Mouse (Mus musculus): ENCODE results near the gene Rnasel.
"Not testable (repeated sequence)": the region's sequence is repeated elsewhere in the genome, so short reads cannot be mapped to it uniquely, and the experiment has no call there.

The Rnasel gene

DNA sequence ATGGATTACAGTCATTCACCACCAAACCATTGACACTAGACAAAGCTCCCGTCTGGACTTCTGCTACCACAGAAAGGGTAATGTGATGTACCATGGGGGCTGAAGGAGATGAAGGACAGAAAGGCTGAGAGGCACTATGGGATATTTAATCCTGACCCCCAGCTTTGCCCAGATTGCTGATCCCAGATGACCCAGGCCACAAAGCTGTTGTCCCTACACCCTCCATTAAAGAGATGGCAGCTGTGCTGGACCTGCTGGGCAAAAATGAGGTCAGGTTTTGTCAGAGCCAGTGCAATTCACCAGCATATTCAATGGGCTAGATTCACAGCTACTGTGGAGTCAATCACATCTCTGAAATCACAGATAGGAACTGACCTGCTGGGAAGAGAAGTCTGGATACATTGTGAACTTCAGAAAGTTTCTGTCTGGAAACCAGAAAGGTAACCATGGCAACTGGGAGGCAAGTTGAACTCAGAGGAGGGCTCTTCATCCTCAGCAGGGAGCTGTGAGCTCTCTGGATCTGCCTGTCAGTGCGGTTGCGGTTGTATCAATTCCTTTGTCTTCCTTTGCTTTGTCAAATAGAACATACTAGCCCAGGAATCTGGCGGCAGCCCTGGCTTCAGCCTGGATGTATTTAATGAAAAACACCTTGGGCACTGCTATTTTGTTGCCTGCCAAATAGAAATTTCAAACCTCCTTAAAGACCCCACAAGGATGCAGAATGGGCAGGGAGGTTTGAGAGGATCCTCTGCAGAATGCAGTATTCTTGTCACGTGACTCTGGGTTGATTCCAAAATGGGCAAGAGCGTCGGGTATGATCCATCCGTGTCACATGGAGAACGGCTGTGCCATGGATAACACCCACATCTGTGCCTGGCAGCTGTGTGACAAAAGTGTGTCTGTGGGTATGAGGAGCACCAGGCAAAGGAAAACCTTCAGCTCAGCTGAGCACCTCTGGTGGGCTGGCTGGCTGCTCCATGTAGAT is 11.8 kb upstream of the Rnasel start:
- no peak for DNase-seq (ENCODE audit: low read depth)

DNA sequence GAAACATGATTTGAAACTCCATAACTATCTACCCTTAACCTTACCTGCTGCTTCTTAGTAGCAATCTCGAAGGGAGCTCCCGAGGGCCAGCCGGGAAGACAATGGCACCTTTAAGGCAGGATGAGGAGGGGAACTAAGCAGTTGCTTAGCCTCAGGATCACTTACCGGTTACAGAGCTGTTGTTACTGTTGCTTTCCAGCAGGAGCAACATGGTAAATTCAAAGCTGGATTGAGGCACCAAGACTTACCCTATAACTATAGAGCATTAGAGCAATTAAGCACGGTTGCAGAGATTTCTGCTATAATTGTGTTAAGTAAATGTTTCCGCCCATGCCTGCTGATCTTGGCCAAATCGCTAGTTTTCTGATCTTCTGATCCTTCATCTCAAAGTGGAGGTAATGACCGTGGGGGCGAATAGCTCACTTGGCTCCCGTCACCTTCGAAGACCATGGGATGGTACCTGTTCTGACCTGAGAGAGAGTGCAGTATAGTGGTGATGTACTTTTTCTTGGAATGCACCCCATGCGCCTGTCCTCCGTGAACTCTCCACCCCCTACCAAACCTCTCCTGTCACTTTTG is 9.7 kb upstream of the Rnasel start:
- DNase-seq (ENCODE audit: low read depth): no peak

DNA sequence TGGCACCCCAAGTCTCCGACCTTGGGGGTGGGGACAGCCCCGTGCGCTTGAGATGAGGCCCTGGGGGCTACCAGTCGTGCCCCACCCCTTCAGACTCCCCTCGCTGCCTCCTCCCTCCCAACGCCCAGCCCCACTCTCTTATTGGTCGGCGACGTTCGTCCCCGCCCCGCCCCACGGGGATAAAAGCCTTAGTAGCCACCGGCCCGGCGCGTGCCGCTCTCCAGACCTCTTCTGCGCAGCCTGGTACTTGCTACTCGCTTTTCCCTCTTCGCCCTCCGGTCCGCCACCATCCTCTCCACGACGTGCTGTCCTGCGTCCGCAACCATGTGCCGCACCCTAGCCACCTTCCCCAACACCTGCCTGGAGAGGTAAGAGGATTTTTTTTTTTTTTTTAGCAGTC is 9.1 kb upstream of the Rnasel start, which contains the start of gene Rgs16:
Gene Rgs16 (plus strand): TSS at position 205 of the 400 bp plus-strand sequence.
- DNase-seq (ENCODE audit: low read depth): peak; percentile 89

DNA sequence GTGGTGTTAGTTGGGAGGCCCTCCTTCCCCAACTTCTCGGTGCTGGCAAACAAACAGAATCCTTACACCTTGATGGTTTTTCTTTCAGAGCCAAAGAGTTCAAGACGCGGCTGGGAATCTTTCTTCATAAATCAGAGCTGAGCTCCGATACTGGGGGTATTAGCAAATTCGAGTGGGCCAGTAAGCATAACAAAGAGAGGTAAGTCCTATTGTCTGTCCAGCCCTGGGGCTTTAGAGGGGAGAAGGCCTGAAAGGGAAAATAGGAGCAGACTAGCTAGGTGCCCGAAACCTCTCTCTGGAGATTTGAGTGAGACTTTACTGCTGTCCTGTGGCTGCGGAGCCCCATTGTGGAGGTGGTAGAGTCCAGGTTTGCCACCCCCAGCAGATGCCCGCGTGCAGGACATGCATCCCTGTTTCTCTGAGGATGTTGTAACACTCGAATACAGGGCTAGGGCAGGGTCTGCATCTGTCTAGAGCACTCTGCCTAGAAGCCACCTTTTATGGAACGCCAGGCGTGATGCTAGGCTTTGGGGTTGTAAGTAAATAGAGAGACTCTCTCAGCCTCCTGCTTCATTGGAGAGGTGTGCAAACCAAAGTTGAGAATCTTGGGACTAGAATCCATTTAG is 8.3 kb upstream of the Rnasel start:
- DNase-seq (ENCODE audit: low read depth): peak; percentile 42

DNA sequence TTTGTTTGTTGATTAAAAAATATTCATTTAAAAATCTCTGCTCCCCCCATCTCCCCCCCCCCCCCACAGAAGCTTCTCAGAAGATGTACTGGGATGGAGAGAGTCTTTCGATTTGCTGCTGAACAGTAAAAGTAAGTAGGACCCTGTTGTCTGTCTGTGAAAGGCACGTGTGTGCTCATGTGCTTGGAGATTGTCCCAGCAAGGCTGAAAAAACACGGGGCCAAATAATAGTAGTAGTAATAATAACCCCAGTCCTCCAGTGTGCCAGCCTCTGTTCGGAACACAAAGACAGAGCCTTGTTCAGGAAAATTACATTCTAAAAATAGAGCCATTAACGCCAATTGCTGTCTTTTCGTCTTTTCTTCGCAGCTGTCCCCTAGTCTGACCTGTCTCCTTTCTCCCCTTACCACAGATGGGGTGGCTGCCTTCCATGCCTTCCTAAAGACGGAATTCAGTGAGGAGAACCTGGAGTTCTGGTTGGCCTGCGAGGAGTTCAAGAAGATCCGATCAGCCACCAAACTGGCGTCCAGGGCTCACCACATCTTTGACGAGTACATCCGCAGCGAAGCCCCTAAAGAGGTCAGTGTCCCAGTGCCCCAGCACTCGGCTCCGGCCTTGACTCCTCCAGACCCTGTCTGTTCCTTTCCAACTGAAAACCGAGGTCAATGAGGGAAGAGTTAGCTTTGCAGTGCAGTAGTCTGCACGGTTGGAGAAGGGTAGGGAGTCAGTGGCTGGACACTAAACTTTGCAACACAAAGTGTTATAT is 7.5 kb upstream of the Rnasel start:
- DNase-seq (ENCODE audit: low read depth): peak; percentile 20

DNA sequence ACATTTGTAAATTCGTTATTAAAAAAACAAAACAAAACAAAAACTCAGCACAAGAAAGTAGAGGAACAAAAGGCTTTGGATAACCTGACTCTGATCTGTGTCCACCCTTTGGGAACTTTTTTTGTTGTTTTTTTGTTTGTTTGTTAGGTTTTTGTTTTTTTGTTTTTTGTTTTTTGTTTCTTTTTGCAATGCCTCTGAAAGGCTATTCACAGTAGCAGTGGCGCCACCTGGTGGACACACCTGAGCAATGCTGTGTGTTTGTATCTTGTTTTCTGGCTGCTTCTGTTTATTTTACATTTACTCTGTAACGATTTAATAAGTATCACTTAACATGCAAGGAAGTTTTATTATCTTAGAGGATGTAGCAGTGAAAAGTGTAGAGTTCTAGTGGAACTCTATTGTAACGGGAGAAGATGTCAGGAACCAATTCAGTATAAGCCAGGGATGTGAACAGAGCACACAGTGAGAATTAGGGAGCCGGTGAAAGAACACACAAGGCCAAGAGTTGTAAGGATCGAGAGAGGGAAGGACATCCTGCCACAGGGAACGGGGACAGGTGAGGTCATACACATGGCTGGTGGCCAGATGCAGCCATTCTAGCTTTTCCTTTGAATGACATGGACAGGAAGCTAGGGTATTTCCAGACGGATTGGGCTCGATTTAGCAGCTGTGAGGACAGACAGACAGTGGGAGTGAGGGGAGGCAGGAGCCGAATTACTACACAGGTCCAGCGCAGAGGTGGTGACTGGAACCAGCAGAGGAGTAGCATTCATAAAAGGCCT is 6.7 kb upstream of the Rnasel start:
- peak; percentile 91 for DNase-seq (ENCODE audit: low read depth)

DNA sequence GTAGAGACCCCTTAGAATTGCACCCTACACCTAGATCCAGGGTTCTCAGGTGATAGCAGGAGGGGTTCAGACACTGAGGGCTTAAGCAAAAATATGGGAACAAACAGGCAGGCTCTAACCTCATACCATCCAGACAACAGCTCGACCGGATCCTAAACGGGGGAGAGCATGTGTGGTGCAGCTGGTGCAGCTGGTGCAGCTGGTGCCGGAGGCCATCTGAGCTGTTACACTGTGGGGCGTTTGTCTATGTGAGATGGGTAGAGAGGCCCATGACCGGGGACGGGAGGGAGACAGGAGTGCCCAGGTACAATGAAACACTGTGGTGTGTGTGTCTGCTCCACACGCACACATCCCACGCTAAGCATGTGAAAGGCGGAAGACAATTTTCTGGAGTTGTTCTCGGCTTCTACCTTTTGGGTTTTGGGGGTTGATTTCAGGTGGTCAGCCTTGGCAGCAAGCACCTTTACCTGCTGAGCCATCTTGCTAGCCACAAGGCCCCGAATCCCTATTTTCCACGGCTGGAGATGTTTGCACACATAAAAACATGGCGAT is 3.0 kb upstream of the Rnasel start:
- DNase-seq (ENCODE audit: low read depth): peak; percentile 22

DNA sequence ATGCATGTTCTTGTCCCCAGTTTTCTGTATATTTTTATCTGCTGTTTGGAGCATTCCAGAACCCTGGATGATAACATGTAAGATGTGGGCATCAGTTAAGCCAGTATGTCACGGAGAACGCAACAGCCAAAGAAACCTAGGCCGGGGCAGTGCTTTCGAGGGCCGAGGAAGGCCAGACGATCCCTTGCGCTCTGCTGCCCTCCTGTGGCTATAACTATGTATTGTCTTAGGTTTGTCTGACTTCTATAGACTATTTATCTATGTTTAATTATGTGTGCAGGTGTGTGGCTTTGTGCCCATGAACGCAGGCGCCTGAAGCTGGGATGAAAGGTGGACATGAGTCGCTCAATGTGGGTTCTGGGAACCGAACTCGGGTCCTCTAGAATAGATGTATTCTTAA is 2.5 kb upstream of the Rnasel start:
- peak; percentile 89 for DNase-seq (ENCODE audit: low read depth)

DNA sequence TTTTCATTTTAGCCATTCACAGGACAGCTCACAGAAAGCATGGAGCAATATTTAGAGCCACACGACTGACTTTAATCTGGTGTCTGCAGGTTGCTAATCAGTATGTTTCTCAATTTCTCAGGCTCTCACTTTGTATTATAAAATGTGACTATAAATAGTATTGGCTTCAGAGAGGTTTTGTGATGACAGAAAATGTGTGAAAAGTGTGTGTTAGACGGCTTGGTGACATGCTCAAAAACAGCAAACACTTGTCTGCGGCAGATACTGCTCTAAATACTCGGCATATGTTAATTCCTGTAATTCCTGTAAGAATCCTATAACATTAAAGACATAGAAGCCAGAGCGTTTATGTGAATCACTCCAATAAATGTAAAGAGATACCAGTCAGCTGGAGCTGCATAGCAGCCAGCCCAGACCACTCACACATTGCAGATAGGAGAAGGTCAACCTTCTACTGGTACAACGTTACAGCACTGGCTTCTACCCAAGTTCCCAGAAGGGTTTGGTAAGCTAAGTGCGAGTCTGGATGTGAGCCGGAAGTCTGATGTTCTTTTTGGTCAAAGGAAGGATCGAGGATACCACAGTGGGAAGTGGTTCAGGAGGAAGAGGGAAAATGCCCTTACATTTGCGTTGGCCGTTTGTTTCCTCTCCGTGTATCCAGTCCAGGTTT is 1.2 kb upstream of the Rnasel start:
- no peak for DNase-seq (ENCODE audit: low read depth)

DNA sequence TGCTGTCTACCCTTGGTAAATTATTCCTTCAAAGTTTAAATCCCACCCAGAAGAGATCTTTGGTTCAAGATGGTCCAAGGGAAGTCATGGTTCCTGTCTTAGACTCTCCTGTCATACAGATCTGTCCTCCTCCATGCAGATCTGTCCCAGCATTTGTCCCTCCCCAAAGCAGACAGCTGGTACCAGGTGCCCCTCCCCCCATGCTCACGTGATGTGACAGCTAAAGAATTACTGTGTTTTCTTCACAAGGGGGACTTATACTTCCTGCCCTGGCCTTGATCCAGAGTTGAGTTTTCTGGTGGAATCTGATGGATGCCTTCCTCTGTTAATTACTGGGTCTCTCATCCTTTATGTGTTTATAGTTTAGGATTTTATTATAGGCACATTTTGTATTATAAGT is 677 bp upstream of the Rnasel start:
- DNase-seq (ENCODE audit: low read depth): peak; percentile 85

DNA sequence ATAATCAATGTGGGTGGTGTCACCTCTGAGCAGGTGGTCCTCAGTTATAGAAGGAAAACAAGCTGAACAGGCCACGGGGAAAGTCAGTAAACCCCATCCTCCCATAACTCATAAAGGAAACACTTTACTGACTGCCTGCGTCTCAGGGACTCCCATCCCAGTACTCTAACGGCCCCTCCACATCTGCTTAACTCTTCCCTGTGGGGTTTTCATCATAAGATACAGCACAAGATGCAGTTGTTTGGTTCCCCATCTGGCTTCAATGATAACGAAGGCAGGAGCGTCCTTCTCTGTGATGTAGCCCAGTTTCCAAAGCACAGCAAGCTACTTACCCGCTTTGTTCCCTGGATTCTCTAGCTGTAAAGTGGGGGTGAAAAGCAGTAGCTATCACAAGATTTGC is 828 bp downstream of the Rnasel start:
- DNase-seq (ENCODE audit: low read depth): no peak

DNA sequence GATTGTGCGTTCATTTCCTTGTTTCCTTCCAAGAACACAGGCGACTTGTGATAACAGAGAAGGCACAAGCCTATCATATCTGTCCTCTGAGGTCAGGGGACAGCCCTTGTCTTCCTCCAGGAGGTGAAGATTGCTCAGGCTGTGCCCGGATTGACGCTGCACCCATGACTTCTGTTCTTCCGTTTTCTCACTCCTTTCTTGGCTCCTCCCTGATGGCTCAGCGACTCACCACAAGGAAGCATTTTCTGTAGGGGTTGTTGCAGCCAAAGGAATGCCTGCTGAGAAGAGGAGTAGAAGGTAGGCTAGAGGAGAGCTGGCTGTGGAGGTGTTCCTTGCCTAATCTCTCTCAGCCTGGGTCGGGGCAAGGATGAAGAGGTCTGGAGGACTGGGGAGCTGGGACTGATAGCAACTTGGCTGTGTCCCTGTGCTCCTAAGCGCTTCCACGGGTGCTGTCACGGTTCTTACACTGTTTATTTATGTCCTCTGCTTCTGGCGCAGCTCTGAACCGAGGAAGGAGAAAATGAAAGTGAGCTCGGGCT is 2.6 kb downstream of the Rnasel start:
- DNase-seq (ENCODE audit: low read depth): peak; percentile 87

DNA sequence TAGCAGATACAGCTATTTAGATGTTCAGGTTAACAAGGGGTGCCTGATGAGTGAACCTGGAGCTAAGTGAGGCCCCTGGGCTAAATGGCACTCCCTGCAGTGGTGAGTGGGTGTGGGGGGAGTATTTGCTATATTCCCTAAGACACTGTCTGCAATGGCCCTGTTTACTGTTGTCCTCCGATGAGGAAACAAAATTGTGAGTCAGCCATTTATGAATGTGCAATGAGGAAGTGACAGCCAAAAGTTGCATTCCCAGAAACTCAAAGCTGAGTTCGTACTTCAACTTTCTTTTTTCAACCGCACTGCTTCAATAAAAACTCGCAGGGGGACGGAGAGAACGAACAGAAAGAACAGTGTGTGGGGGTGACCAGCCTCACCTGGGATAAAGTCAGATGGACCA is 3.3 kb downstream of the Rnasel start:
- DNase-seq (ENCODE audit: low read depth): peak; percentile 53

DNA sequence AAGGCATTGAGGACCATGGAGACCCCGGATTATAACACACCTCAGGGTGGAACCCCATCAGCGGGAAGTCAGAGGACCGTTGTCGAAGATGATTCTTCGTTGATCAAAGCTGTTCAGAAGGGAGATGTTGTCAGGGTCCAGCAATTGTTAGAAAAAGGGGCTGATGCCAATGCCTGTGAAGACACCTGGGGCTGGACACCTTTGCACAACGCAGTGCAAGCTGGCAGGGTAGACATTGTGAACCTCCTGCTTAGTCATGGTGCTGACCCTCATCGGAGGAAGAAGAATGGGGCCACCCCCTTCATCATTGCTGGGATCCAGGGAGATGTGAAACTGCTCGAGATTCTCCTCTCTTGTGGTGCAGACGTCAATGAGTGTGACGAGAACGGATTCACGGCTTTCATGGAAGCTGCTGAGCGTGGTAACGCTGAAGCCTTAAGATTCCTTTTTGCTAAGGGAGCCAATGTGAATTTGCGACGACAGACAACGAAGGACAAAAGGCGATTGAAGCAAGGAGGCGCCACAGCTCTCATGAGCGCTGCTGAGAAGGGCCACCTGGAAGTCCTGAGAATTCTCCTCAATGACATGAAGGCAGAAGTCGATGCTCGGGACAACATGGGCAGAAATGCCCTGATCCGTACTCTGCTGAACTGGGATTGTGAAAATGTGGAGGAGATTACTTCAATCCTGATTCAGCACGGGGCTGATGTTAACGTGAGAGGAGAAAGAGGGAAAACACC is 4.7 kb downstream of the Rnasel start:
- DNase-seq (ENCODE audit: low read depth): no peak

DNA sequence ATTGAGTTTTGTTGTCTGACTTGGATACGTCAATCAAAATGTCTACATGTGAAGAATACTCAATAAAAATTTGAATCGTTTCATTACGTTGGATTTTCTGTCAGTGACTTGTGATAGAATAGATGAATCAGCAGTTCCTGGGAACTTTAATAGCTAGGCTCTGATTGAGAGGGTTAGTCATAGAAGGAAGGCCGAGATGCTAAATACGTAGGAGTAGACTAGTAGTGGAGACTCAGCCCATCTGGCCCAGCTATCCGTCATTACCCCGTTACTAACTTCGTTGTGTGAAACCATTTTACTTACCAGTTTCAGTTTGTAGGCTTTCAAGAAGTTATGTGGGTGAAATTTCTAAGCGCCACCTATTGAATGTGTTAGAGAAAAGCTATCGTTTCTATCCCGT is 14.9 kb downstream of the Rnasel start:
- no peak for DNase-seq (ENCODE audit: low read depth)

DNA sequence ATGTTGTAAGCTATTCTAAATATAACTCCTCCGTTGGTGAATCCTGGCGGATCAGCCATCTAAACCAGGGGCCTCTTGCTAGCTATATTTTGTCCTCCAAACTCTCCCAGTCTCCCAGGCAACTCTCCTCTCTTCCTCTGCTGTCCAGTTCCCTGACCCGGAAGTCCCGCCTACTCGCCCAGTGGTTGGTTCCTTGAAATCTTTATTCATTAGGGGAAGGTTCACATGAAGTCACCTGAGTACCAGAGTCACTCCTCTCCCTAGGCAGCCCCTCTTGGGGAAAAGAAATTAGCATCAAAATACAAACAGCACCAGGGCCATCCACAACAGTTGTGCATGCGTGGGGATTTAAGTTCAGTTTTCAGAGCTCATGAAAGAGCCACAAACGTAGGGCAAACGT is 17.1 kb downstream of the Rnasel start:
- no peak for DNase-seq (ENCODE audit: low read depth)

DNA sequence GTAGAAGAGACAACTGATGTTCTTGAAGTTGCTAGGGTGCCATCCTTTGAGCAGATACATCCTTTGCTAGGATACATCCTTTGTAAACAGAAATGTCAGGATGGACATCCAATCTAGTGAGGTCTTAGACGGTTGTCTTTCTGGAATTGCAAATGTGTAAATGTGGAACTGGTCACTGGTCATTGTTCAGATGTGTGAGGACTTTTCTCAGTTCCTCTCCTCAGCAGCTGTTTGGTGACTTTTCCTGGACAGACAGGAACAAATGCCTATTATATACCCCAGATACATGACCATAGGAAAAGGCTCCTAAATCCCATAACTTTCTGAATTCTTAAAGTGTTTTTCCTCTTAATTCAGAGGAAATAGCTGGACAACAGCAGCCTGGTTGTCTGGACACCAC is 18.1 kb downstream of the Rnasel start:
- DNase-seq (ENCODE audit: low read depth): no peak

DNA sequence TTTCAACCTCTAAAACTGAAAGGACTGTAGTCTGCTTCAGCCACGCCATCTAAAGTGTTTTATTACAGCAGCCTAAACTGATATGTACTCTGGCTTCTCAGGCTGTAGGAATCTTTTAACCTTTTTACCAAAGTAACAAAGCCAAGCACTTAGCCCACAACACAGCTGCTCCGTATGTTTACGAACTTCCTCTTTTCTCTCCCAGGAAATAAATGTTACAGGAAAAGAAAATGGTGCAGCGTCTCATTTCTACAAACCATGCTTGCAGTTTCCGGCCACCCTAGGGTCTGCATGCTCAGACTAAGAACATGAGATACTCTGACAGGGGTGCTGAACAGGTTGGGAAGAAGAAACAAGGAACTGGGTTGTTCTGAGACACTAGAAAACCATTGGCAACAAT is 19.2 kb downstream of the Rnasel start:
- DNase-seq (ENCODE audit: low read depth): no peak

DNA sequence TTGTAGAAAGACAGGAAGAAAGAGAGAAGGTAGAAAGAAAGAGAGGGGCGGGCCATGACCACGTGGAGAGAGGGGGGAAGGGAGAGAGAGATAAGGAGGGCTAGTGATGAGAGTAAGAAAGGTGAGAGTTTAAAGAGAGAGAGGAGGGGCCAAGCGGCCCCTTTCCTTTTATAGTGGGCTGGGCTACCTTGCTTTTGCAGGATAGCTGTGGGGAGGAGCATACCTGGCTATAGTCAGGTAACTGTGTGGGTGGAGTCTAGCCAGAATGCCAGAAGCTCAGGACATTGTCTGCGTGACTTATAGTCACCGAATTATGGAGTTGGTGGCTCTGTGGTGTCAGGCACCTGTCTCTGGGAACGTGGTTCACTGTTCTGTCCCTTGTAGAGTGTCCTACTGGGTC is 20.3 kb downstream of the Rnasel start:
- DNase-seq (ENCODE audit: low read depth): not testable (repeated sequence)

Measured in induced T-regulatory cell, adult 2 months (primary cell).